Mouse (Mus musculus) forebrain, embryonic 15.5 days (tissue): Measurements from ENCODE around the gene Mfsd4b4. TPM values are rescaled to one million over a fixed set of nuclear protein-coding genes. Genes with fewer than 3 reads are reported as not detected.
"Not testable (repeated sequence)": the region's sequence is repeated elsewhere in the genome, so short reads cannot be mapped to it uniquely, and the experiment has no call there.

Experiments used
- ATAC-seq: fragments of 200-750 bp; cut with Nextera tagmentation; replicated peaks from 2 replicates; pipeline ENCODE4 v1.8.0; 2017; ENCODE audit warnings: mild to moderate bottlenecking, moderate TSS enrichment, moderate library complexity
- H3K27ac ChIP-seq: fragments of 300-500 bp; sonication (generic); replicated peaks from 2 replicates; pipeline ENCODE4 v1.5.1; 2015; ENCODE audit warnings: mild to moderate bottlenecking, inconsistent platforms
- H3K27me3 ChIP-seq: fragments of 300-500 bp; sonication (generic); 2 replicates; pipeline ENCODE4 v1.6.1; 2015; ENCODE audit warnings: inconsistent platforms
- H3K36me3 ChIP-seq: fragments of 300-500 bp; sonication (generic); 2 replicates; pipeline ENCODE4 v1.6.1; 2015; ENCODE audit warnings: mild to moderate bottlenecking, inconsistent platforms
- H3K4me1 ChIP-seq: fragments of 300-500 bp; sonication (generic); 2 replicates; pipeline ENCODE4 v1.6.1; 2015; ENCODE audit warnings: inconsistent platforms
- H3K4me2 ChIP-seq: fragments of 300-500 bp; sonication (generic); replicated peaks from 2 replicates; pipeline ENCODE4 v1.6.1; 2015; ENCODE audit warnings: mild to moderate bottlenecking, inconsistent platforms
- H3K4me3 ChIP-seq: fragments of 300-500 bp; sonication (generic); 2 replicates; pipeline ENCODE4 v1.5.1; 2015; ENCODE audit warnings: mild to moderate bottlenecking, inconsistent platforms
- H3K9ac ChIP-seq: fragments of 300-500 bp; sonication (generic); replicated peaks from 2 replicates; pipeline ENCODE4 v1.6.1; 2015; ENCODE audit warnings: mild to moderate bottlenecking, inconsistent platforms
- H3K9me3 ChIP-seq: fragments of 300-500 bp; sonication (generic); 2 replicates; pipeline ENCODE4 v1.6.1; 2016; ENCODE audit warnings: inconsistent platforms
- WGBS: fragments of 180-500 bp; shearing (Covaris S2); methylation state at CpG from one replicate; pipeline ENCODE4 v1.1.7; 2015; ENCODE audit warnings: mixed read lengths; 5-methylcytosine and 5-hydroxymethylcytosine counted together
- polyA plus RNA-seq: library from polyadenylated mRNA; unstranded; fragments of >200 nt; fragmentation: Nextera tagmentation; extraction: Ambion mirVana; gene quantifications from 2 replicates; pipeline ENCODE4 v1.2.1, GENCODE M21; 2015

Gene Mfsd4b4
- 4.2 and 4.6 TPM in 2 replicates for polyA plus RNA-seq

DNA sequence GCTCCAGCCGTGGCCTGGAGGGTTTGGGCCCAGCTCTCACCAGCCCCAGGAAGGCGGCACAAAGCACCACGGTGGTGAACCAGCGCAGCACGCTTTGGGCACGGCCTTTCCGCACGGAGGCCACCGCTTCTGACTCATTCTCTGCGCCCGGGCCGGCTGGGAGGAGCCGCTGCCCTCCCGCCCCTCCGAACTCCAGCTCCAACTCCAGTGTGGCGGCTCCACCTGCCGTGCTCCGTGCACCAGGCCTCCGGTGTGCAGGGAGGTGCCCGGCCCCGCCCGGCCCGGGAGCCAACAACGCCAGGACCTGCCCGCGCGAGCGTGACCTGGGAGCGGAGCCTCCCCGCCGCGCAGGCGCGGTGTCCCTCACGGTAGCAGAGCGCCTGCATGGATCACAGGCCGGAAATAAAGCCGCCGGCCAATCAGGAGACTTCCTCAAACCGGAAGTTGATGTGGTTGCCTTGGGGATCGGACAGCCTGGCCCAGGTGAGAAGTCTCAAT, at the start of gene Mfsd4b4:
Gene Mfsd4b4 (minus strand): TSS at position 365 of the 498 bp plus-strand sequence.
- no peaks in the 10 kb centered on the region for H3K36me3 ChIP-seq
- H3K9me3 ChIP-seq = no peaks in the 10 kb centered on the region
- under 1% methylated on average over 40 of the region's 41 CpGs for WGBS
- no peaks in the 10 kb centered on the region for H3K27me3 ChIP-seq
- H3K4me2 ChIP-seq = peak within 1 kb of the TSS; percentile 82
- peak within 1 kb of the TSS; percentile 83 for H3K9ac ChIP-seq
- peak within 1 kb of the TSS; percentile 61 for H3K4me3 ChIP-seq
- H3K27ac ChIP-seq = peak within 1 kb of the TSS; percentile 79
- H3K4me1 ChIP-seq = peaks cover 12% of the 10 kb centered on the region
- peak; percentile 99 for ATAC-seq

DNA sequence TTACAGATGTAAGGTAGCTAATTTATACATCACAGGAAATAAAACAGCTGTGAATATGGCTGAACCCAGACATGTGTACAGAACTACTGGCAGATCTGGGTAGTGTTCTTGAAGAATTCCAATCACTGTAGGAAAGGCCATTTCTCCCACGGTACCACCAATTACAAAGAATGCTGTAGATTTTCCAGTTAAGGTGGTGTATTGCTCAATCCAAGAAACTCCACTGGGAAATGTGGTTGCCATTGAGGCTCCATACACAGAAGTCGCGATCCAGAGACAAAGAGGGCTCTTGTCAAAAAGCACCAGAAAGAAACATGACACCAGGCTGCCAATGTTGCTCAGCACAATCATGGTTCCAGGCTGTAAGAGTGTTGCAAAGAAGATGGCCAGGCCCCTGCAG, 48.2 kb upstream of the Mfsd4b4 start:
- H3K36me3 ChIP-seq, H3K27me3 ChIP-seq, H3K9me3 ChIP-seq, H3K4me2 ChIP-seq, H3K27ac ChIP-seq, ATAC-seq, H3K9ac ChIP-seq, H3K4me1 ChIP-seq, H3K4me3 ChIP-seq: not testable (repeated sequence)
- 82% methylated on average over 3 of the region's 3 CpGs for WGBS

DNA sequence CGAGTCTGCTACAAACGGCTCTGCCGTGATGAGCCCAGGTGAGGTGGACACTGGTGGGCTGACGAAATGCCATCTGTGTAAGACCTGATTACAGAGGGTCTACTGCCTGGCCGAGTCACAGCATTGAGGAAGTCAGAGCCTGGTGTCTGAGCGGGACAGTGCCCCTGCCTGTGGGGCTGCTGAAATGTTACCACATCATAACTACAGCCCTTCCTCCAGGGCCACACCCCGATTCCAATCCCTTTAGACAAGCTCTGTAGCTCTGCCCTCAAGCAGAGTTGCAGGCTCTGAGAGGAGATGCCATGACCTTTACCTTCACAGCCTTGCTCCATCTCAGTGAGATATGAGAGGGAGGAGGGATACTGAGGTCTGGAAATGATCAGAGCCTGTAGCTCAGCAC, 37.5 kb upstream of the Mfsd4b4 start:
- 83% methylated on average over 7 of the region's 7 CpGs for WGBS
- no peaks in the 10 kb centered on the region for H3K9me3 ChIP-seq
- no peak overlapping the region for H3K4me2 ChIP-seq
- H3K4me3 ChIP-seq = no peak overlapping the region
- no peak overlapping the region for H3K27ac ChIP-seq
- H3K4me1 ChIP-seq = no peaks in the 10 kb centered on the region
- ATAC-seq = no peak
- no peak overlapping the region for H3K9ac ChIP-seq
- no peaks in the 10 kb centered on the region for H3K27me3 ChIP-seq
- no peaks in the 10 kb centered on the region for H3K36me3 ChIP-seq

DNA sequence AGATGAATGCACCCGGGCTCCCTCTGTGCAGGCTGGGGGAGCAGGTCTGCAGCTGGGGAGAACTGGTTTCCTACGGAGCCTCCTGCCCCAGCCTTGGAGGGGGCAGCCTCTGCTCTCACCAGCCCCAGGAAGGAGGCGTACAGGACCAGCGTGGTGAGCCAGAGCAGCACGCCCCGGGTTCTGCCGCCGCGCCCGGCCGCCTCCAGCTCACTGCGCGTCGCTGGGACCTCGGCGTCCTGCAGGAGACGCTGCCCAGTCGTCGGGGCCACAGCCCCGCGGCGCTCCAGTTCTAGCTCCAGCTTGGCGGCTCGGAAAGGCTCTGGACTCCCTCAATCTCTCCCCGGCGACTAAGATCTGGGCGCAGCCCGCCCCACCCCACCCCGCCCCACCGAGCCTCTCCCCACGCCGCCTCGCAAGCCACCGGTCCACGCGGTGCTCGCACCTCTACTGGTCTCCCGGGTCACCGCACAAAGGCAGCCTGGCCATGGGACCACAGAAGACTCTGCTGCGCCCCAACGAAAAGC, 27.6 kb upstream of the Mfsd4b4 start, which contains the start of gene Mfsd4b2:
Gene Mfsd4b2 (minus strand): TSS at position 308 of the 524 bp plus-strand sequence.
- H3K4me1 ChIP-seq = 0 out of 2 replicates have a peak, but pooled peaks cover 5% of the 10 kb centered on the region
- no peak within 1 kb of the TSS for H3K27ac ChIP-seq

DNA sequence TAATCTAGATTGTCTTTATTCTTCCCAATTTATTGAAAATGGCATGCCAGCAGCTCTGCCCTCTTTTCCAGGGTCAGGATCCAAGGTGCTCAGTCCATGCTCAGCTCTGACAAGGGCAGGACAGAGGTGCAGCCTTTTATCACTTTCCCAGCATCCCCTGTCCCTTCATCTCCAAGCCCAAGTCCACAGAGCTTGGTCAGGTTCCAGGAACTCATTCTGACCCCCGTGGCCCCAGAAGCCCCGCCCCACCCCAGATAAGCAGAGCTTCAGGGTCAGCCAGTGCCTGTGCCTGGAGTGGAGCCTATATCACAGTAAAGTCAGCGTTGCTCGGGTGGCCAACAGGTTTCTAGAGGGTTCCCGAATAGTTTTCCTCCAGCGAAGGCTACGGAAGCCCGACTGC, 25.5 kb upstream of the Mfsd4b4 start:
- H3K9ac ChIP-seq = not testable (repeated sequence)
- 72% methylated on average over 8 of the region's 8 CpGs for WGBS

More for the DNA sequence above, 27.6 kb upstream of the Mfsd4b4 start, which contains the start of gene Mfsd4b2:
- Histone ChIP-seq H3K27me3 (peaks cover 12% of the 10 kb centered on the region; the same call in 1 of the 2 replicates), H3K9ac (peak within 1 kb of the TSS; percentile 35), H3K4me3 (peak within 1 kb of the TSS; percentile 38), H3K9me3 (no peaks in the 10 kb centered on the region), H3K4me2 (peak within 1 kb of the TSS; percentile 72), H3K36me3 (no peaks in the 10 kb centered on the region)
- 2% methylated on average over 41 of the region's 41 CpGs for WGBS
- peak; percentile 70; the same call in 1 of the 2 replicates for ATAC-seq

DNA sequence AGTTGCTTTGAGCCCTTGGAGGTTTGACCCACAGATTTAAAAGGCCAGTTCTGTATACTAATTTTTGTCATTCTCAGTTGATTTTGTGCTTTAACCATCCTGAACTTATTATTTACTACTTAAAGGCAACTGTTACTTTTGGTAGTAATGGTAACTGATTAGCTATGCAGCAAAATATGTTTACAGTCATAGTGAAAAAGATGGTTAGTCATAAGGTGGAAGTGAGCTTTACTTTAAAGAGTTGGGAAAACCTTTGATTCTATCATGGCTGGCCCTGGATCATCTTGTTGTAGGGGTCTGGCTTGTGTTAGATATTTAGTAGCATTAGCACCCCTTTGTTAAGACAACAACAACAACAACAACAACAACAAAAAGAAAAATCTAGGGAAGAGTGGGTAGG, 13.6 kb upstream of the Mfsd4b4 start:
- H3K9me3 ChIP-seq = no peaks in the 10 kb centered on the region
- H3K36me3 ChIP-seq = no peaks in the 10 kb centered on the region
- no peaks in the 10 kb centered on the region for H3K4me1 ChIP-seq
- H3K27me3 ChIP-seq = no peaks in the 10 kb centered on the region
- no peak overlapping the region for H3K27ac ChIP-seq
- H3K4me2 ChIP-seq = no peak overlapping the region
- ATAC-seq = no peak
- H3K9ac ChIP-seq = no peak overlapping the region
- no peak overlapping the region for H3K4me3 ChIP-seq

More for the DNA sequence above, 25.5 kb upstream of the Mfsd4b4 start:
- H3K4me1 ChIP-seq, H3K4me2 ChIP-seq, H3K9me3 ChIP-seq, H3K27ac ChIP-seq, H3K4me3 ChIP-seq, ATAC-seq, H3K36me3 ChIP-seq: not testable (repeated sequence)
- H3K27me3 ChIP-seq = peaks cover 12% of the 10 kb centered on the region; the same call in 1 of the 2 replicates

DNA sequence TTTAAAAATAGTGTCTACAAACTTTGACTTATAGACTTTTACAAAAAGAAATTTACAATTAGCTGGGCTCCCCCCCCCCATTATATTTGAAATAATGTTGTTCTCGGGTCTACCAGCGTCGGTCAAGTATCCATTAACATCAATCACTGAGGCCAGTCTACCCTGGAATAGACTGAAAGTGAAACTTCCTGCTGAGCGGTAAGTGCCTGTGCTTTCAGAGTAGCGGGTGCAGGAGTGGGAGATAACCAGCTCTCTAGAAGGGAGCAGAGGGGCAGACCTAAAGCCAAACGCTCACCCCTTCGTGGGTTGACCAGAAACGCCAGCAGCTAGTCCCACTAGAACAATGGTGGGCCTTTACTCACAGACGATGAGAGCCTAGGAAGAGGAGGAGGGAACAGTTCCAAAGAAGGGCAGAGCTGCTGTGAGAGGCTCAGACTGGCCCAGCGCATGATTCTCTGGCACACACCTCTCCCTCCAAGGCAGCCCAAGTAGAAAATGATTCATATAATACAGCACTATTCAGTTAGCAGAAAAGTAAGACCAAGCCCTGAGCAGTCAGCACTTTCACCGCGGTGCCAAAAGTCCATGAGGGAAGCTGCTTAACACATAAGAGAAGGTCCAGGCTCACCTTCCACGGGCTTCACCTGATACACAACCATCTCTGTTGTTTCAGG, 9.9 kb upstream of the Mfsd4b4 start:
- 72% methylated on average over 13 of the region's 13 CpGs for WGBS
- H3K4me3 ChIP-seq = no peak overlapping the region
- no peak overlapping the region for H3K27ac ChIP-seq
- H3K4me1 ChIP-seq = no peaks in the 10 kb centered on the region
- ATAC-seq = no peak
- H3K9me3 ChIP-seq = no peaks in the 10 kb centered on the region
- no peaks in the 10 kb centered on the region for H3K36me3 ChIP-seq
- no peak overlapping the region for H3K4me2 ChIP-seq
- H3K9ac ChIP-seq = no peak overlapping the region
- H3K27me3 ChIP-seq = no peaks in the 10 kb centered on the region

DNA sequence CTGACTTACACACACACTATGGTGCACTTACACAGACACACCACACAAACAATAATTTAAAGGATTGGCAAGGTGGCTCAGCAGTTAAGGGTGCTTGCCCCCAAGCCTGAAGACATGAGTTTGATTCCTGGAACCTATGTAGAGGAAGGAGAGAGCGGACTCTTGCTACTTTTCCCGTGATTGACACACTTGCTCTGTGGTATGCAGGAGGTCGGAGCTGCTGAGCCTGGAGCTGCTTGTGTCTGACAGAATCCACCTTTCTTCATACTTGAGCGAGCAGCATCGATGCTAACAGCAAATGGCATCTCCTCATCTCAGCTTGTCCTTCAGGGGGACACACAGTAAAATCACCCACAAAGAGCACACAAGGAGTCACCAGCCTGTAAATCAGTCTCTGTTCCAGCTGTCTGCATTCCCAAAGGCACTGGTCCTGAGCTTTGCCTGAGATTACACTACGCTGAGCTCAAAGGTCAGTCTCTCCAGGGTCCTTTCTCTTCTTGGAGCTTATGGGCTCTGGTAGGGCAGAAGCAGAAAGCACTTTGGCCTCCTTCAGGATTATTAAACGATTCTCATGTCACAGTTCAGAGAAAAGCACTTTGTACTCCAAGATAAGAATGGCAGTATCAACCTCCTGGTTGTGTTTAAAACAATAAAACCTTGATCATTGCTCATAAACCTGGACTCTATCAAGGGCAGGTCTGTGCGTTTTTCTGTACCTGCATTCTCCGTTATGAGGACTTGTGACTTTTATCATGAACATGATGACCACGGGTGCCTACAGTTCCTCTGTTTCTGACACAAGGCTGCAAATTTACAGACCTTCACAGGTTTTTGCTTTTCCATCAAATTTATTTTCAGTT, 8.0 kb upstream of the Mfsd4b4 start:
- Histone ChIP-seq H3K4me2 (no peak overlapping the region), H3K36me3 (no peaks in the 10 kb centered on the region), H3K27me3 (no peaks in the 10 kb centered on the region), H3K4me3 (no peak overlapping the region), H3K4me1 (no peaks in the 10 kb centered on the region), H3K9me3 (no peaks in the 10 kb centered on the region), H3K9ac (no peak overlapping the region), H3K27ac (no peak overlapping the region)
- WGBS = 81% methylated on average over 10 of the region's 10 CpGs
- no peak for ATAC-seq

DNA sequence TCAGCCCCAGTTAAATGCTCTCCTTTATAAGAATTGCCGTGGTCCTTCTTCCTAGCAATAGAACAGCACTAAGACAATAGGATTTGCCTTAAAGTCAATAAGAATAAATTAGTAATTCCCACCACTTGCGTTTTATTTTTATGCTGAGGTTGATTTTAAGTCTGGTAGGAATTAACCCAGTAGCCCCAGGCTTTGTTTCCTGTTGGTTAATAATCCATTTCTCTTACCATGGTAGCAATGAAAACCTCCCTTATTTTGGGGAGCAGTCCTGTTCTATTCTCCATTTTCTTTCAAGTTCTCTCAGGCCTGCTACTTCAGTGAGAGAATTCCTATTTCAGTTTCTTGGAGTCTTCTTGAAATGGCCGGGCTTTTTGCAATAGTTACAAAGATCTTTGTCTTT, 5.2 kb upstream of the Mfsd4b4 start:
- no peaks in the 10 kb centered on the region for H3K27me3 ChIP-seq
- H3K4me1 ChIP-seq = peaks cover 4% of the 10 kb centered on the region; the same call in 1 of the 2 replicates
- no peak overlapping the region for H3K4me3 ChIP-seq
- no peak overlapping the region for H3K27ac ChIP-seq
- no peaks in the 10 kb centered on the region for H3K36me3 ChIP-seq
- H3K9ac ChIP-seq = no peak overlapping the region
- no peak for ATAC-seq
- no peaks in the 10 kb centered on the region for H3K9me3 ChIP-seq
- WGBS = 74% methylated on average over 3 of the region's 3 CpGs
- H3K4me2 ChIP-seq = no peak overlapping the region

DNA sequence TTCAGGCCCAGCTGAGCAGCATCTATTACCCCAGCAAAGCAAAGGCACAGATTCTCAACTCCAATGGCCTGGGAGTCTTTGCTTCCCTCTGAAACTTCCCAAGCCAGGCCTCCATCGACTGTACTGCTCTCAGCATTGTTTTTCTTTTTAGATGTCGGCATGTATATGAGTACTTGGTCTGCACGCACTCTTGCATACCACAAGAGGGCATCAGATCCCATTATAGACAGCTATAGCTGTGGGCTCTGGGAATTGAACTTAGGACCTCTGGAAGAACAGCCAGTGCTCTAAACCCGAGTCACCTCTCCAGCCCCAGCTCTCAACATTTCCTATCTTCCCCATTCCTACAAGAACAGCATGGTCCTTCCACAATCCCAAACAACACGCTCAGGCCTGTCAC, 2.5 kb downstream of the Mfsd4b4 start:
- Histone ChIP-seq H3K9me3 (no peaks in the 10 kb centered on the region), H3K27me3 (no peaks in the 10 kb centered on the region), H3K9ac (no peak overlapping the region), H3K36me3 (no peaks in the 10 kb centered on the region), H3K4me3 (no peak overlapping the region), H3K4me1 (peaks cover 12% of the 10 kb centered on the region), H3K4me2 (no peak overlapping the region), H3K27ac (no peak overlapping the region)
- 84% methylated on average over 5 of the region's 5 CpGs for WGBS
- ATAC-seq = no peak

DNA sequence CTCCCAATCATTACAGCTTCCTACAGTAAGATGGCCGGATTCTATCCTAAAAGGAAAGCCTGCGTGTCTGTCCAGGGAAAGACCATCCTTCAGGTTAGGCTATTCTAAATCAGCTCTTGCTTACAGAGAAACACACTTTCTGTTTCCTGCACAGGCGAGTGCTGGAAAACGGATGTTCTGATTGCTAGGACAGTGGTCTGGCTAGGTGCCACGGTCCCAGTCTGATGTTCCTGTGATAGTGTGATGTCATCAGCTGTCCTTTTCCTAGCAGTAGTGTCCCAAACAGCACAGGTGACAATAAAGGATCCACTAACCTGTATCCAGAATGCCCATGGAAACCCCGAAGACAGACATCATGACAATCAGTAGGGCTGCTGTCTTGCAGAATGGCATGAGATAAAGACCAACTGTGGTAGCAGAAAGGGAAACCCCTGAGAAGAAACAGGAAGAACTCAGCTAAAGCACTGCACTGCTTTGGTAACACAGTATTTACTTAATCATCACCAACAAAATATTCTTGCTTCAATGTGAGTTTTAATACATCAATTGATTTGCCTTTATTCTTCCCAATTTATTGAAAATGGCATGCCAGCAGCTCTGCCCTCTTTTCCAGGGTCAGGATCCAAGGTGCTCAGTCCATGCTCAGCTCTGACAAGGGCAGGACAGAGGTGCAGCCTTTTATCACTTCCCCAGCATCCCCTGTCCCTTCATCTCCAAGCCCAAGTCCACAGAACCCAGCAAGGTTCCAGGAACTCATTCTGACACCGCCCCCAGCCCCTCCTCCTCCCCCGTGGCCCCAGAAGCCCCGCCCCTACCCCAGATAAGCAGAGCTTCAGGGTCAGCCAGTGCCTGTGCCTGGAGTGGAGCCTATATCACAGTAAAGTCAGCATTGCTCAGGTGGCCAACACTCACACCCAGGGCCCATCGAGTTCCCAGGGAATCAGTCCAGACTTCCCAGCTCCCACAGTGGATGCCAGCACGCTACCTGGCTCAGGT, 5.0 kb downstream of the Mfsd4b4 start:
- Histone ChIP-seq H3K27ac (no peak overlapping the region), H3K9ac (no peak overlapping the region), H3K4me1 (peaks cover 9% of the 10 kb centered on the region), H3K4me2 (no peak overlapping the region), H3K27me3 (no peaks in the 10 kb centered on the region), H3K9me3 (no peaks in the 10 kb centered on the region), H3K36me3 (no peaks in the 10 kb centered on the region), H3K4me3 (no peak overlapping the region)
- WGBS = 75% methylated on average over 11 of the region's 11 CpGs
- no peak for ATAC-seq
